Mouse (Mus musculus): ENCODE measurements around the gene Ptpre. TPM values are rescaled to one million over a fixed set of nuclear protein-coding genes. Genes with fewer than 3 reads are reported as not detected.

Ptpre gene
- polyA plus RNA-seq, 1 experiment: 2.4 TPM

- H3ac ChIP-seq (ENCODE audit: control insufficient read depth, insufficient read length): no peak overlapping the region
- H3K4me3 ChIP-seq: no peak overlapping the region
- no peaks in the 10 kb centered on the region for H3K79me2 ChIP-seq (ENCODE audit: control insufficient read depth, insufficient read depth)
- no peaks in the 10 kb centered on the region for H3K36me3 ChIP-seq (ENCODE audit: control insufficient read depth, insufficient read depth)
- TF ChIP-seq POLR2AphosphoS2 (IDR thresholded peaks at IDR 0.05; ENCODE audit: insufficient read length, low read depth) (no peak), MAX (IDR thresholded peaks at IDR 0.05; ENCODE audit: low read depth) (no peak), POLR2A (IDR thresholded peaks at IDR 0.05; ENCODE audit: insufficient read length, low read depth) (no peak), E2F4 (IDR thresholded peaks at IDR 0.05; ENCODE audit: insufficient read depth) (no peak), CEBPB (IDR thresholded peaks at IDR 0.05; ENCODE audit: insufficient read depth, poor library complexity, severe bottlenecking) (no peak), REST (IDR thresholded peaks at IDR 0.05; ENCODE audit: insufficient read depth, insufficient read length) (no peak), TCF12 (IDR thresholded peaks at IDR 0.05; ENCODE audit: insufficient read depth, poor library complexity, severe bottlenecking) (no peak), MYOG (IDR thresholded peaks at IDR 0.05; ENCODE audit: control insufficient read depth in 1 of 3, insufficient read depth in 1 of 3, insufficient read length in 2 of 3, low read depth in 2 of 3) (no peak), MYOD1 (IDR thresholded peaks at IDR 0.05; ENCODE audit: control insufficient read depth in 1 of 3, insufficient read length in 2 of 3, low read depth in 2 of 3) (no peak), TCF3 (IDR thresholded peaks at IDR 0.05; ENCODE audit: insufficient read length, low read depth) (no peak), USF1 (IDR thresholded peaks at IDR 0.05; ENCODE audit: low read depth) (no peak), SRF (IDR thresholded peaks at IDR 0.05; ENCODE audit: control insufficient read depth, insufficient read length, low read depth) (no peak)
- no peak overlapping the region for H3K4me2 ChIP-seq (ENCODE audit: low read depth)
- H3K27me3 ChIP-seq (ENCODE audit: control insufficient read depth, insufficient read depth, insufficient read length): peaks cover 9% of the 10 kb centered on the region
These were observed 184.2 kb downstream of the Ptpre start for GRCm38 (mm10) chr7:135721436-135721992.

- Histone ChIP-seq H3K36me3 (ENCODE audit: control insufficient read depth, insufficient read depth) (no peaks in the 10 kb centered on the region), H3K4me2 (ENCODE audit: low read depth) (no peak overlapping the region), H3K79me2 (ENCODE audit: control insufficient read depth, insufficient read depth) (no peaks in the 10 kb centered on the region), H3ac (ENCODE audit: control insufficient read depth, insufficient read length) (no peak overlapping the region), H3K27me3 (ENCODE audit: control insufficient read depth, insufficient read depth, insufficient read length) (peaks cover 9% of the 10 kb centered on the region), H3K4me3 (no peak overlapping the region)
- TF ChIP-seq POLR2A (IDR thresholded peaks at IDR 0.05; ENCODE audit: insufficient read length, low read depth) (no peak), POLR2AphosphoS2 (IDR thresholded peaks at IDR 0.05; ENCODE audit: insufficient read length, low read depth) (no peak), SRF (IDR thresholded peaks at IDR 0.05; ENCODE audit: control insufficient read depth, insufficient read length, low read depth) (no peak), CEBPB (IDR thresholded peaks at IDR 0.05; ENCODE audit: insufficient read depth, poor library complexity, severe bottlenecking) (no peak), E2F4 (IDR thresholded peaks at IDR 0.05; ENCODE audit: insufficient read depth) (no peak), MAX (IDR thresholded peaks at IDR 0.05; ENCODE audit: low read depth) (no peak), REST (IDR thresholded peaks at IDR 0.05; ENCODE audit: insufficient read depth, insufficient read length) (no peak)
These were observed 184.9 kb downstream of the Ptpre start for GRCm38 (mm10) chr7:135722011-135722838.

- H3K36me3 ChIP-seq (ENCODE audit: control insufficient read depth, insufficient read depth): no peaks in the 10 kb centered on the region
- no peak overlapping the region for H3ac ChIP-seq (ENCODE audit: control insufficient read depth, insufficient read length)
- no peak overlapping the region for H3K4me2 ChIP-seq (ENCODE audit: low read depth)
- no peak overlapping the region for H3K4me3 ChIP-seq
- H3K27me3 ChIP-seq (ENCODE audit: control insufficient read depth, insufficient read depth, insufficient read length): peaks cover 9% of the 10 kb centered on the region
- H3K79me2 ChIP-seq (ENCODE audit: control insufficient read depth, insufficient read depth): no peaks in the 10 kb centered on the region
- TF ChIP-seq USF1 (IDR thresholded peaks at IDR 0.05; ENCODE audit: low read depth) (no peak), MYOD1 (IDR thresholded peaks at IDR 0.05; ENCODE audit: control insufficient read depth in 1 of 3, insufficient read length in 2 of 3, low read depth in 2 of 3) (no peak), MYOG (IDR thresholded peaks at IDR 0.05; ENCODE audit: control insufficient read depth in 1 of 3, insufficient read depth in 1 of 3, insufficient read length in 2 of 3, low read depth in 2 of 3) (no peak), E2F4 (IDR thresholded peaks at IDR 0.05; ENCODE audit: insufficient read depth) (no peak), POLR2A (IDR thresholded peaks at IDR 0.05; ENCODE audit: insufficient read length, low read depth) (no peak), CEBPB (IDR thresholded peaks at IDR 0.05; ENCODE audit: insufficient read depth, poor library complexity, severe bottlenecking) (no peak), SRF (IDR thresholded peaks at IDR 0.05; ENCODE audit: control insufficient read depth, insufficient read length, low read depth) (no peak), POLR2AphosphoS2 (IDR thresholded peaks at IDR 0.05; ENCODE audit: insufficient read length, low read depth) (no peak), TCF12 (IDR thresholded peaks at IDR 0.05; ENCODE audit: insufficient read depth, poor library complexity, severe bottlenecking) (no peak)
These were observed 186.5 kb downstream of the Ptpre start for GRCm38 (mm10) chr7:135723672-135724341.

GRCm38 (mm10) chr7:135726707-135727106 lies 189.4 kb downstream of the Ptpre start:
- Histone ChIP-seq H3K79me2 (ENCODE audit: control insufficient read depth, insufficient read depth) (no peaks in the 10 kb centered on the region), H3K36me3 (ENCODE audit: control insufficient read depth, insufficient read depth) (no peaks in the 10 kb centered on the region), H3K4me3 (no peak overlapping the region), H3ac (ENCODE audit: control insufficient read depth, insufficient read length) (no peak overlapping the region), H3K4me2 (ENCODE audit: low read depth) (no peak overlapping the region), H3K27me3 (ENCODE audit: control insufficient read depth, insufficient read depth, insufficient read length) (peaks cover 9% of the 10 kb centered on the region)
- TF ChIP-seq SRF (IDR thresholded peaks at IDR 0.05; ENCODE audit: control insufficient read depth, insufficient read length, low read depth): no peak
- no peak for TF ChIP-seq POLR2AphosphoS2 (IDR thresholded peaks at IDR 0.05; ENCODE audit: insufficient read length, low read depth)
- no peak for TF ChIP-seq POLR2A (IDR thresholded peaks at IDR 0.05; ENCODE audit: insufficient read length, low read depth)
- TF ChIP-seq USF1 (IDR thresholded peaks at IDR 0.05; ENCODE audit: low read depth): no peak
- TF ChIP-seq TCF12 (IDR thresholded peaks at IDR 0.05; ENCODE audit: insufficient read depth, poor library complexity, severe bottlenecking): no peak
- TF ChIP-seq REST (IDR thresholded peaks at IDR 0.05; ENCODE audit: insufficient read depth, insufficient read length): no peak
- no peak for TF ChIP-seq MYOG (IDR thresholded peaks at IDR 0.05; ENCODE audit: control insufficient read depth in 1 of 3, insufficient read depth in 1 of 3, insufficient read length in 2 of 3, low read depth in 2 of 3)
- TF ChIP-seq E2F4 (IDR thresholded peaks at IDR 0.05; ENCODE audit: insufficient read depth): no peak
- no peak for TF ChIP-seq MYOD1 (IDR thresholded peaks at IDR 0.05; ENCODE audit: control insufficient read depth in 1 of 3, insufficient read length in 2 of 3, low read depth in 2 of 3)
- TF ChIP-seq CEBPB (IDR thresholded peaks at IDR 0.05; ENCODE audit: insufficient read depth, poor library complexity, severe bottlenecking): no peak
- TF ChIP-seq TCF3 (IDR thresholded peaks at IDR 0.05; ENCODE audit: insufficient read length, low read depth): no peak
- no peak for TF ChIP-seq MAX (IDR thresholded peaks at IDR 0.05; ENCODE audit: low read depth)

All from myocyte (in vitro differentiated cells).